Mouse (Mus musculus) lung, embryonic 15.5 days (tissue): ENCODE measurements at regions not wholly inside any gene's neighbourhood (a gene's known extent, or its start where the extent isn't known, plus 50 kb on each side); places are given as distances from the start of the nearest gene placed in this dataset.

Experiments
- ATAC-seq: fragments of 200-750 bp; cut with Nextera tagmentation; 2 replicates; pipeline ENCODE4 v1.8.0; 2017; ENCODE audit warnings: moderate number of reproducible peaks, borderline replicate concordance; ENCODE audit not compliant: low FRiP score, low TSS enrichment; ENCODE audit errors: extremely low read depth
- H3K27ac ChIP-seq: fragments of 300-500 bp; sonication (generic); 2 replicates; pipeline ENCODE4 v1.5.1; 2015; ENCODE audit warnings: moderate library complexity, mild to moderate bottlenecking, inconsistent platforms
- H3K27me3 ChIP-seq: fragments of 300-500 bp; sonication (generic); 2 replicates; pipeline ENCODE4 v1.6.1; 2015; ENCODE audit warnings: inconsistent platforms
- H3K36me3 ChIP-seq: fragments of 300-500 bp; sonication (generic); 2 replicates; pipeline ENCODE4 v1.6.1; 2015; ENCODE audit warnings: inconsistent platforms
- H3K4me1 ChIP-seq: fragments of 300-500 bp; sonication (generic); 2 replicates; pipeline ENCODE4 v1.6.1; 2015; ENCODE audit warnings: inconsistent platforms
- H3K4me2 ChIP-seq: fragments of 300-500 bp; sonication (generic); 2 replicates; pipeline ENCODE4 v1.6.1; 2015; ENCODE audit warnings: inconsistent platforms, mild to moderate bottlenecking, moderate library complexity
- H3K4me3 ChIP-seq: fragments of 300-500 bp; sonication (generic); 2 replicates; pipeline ENCODE4 v1.5.1; 2015; ENCODE audit warnings: mild to moderate bottlenecking, inconsistent platforms
- H3K9ac ChIP-seq: fragments of 300-500 bp; sonication (generic); 2 replicates; pipeline ENCODE4 v1.6.1; 2015; ENCODE audit warnings: inconsistent platforms
- H3K9me3 ChIP-seq: fragments of 300-500 bp; sonication (generic); 2 replicates; pipeline ENCODE4 v1.6.1; 2016; ENCODE audit warnings: inconsistent platforms
- WGBS: fragments of 180-500 bp; shearing (Covaris S2); methylation state at CpG from one replicate; pipeline ENCODE4 v1.1.7; 2015; 5-methylcytosine and 5-hydroxymethylcytosine counted together

GRCm38 (mm10) chr12:77179138-77179537 is 58.8 kb upstream of the Fut8 start:
- H3K4me1 ChIP-seq = peaks cover 16% of the 10 kb centered on the region
- no peak overlapping the region for H3K9ac ChIP-seq
- no peak overlapping the region for H3K4me3 ChIP-seq
- ATAC-seq = no peak
- 83% methylated on average over 7 of the region's 7 CpGs for WGBS
- no peaks in the 10 kb centered on the region for H3K9me3 ChIP-seq
- no peaks in the 10 kb centered on the region for H3K27me3 ChIP-seq
- no peak overlapping the region for H3K4me2 ChIP-seq
- H3K36me3 ChIP-seq = no peaks in the 10 kb centered on the region
- H3K27ac ChIP-seq = no peak overlapping the region

- Histone ChIP-seq H3K9me3 (no peaks in the 10 kb centered on the region), H3K4me1 (peaks cover 16% of the 10 kb centered on the region), H3K27ac (peak overlapping the region; percentile 65), H3K9ac (no peak overlapping the region), H3K4me2 (peak overlapping the region; percentile 4; the same call in 1 of the 2 replicates), H3K4me3 (no peak overlapping the region), H3K27me3 (no peaks in the 10 kb centered on the region), H3K36me3 (no peaks in the 10 kb centered on the region)
- 15% methylated on average over 15 of the region's 15 CpGs for WGBS
- ATAC-seq = peak; percentile 75
Measured at GRCm38 (mm10) chr12:77177811-77178578, 59.9 kb upstream of the Fut8 start.

- no peak overlapping the region for H3K9ac ChIP-seq
- WGBS = 51% methylated on average over 3 of the region's 3 CpGs
- no peak overlapping the region for H3K4me2 ChIP-seq
- H3K4me1 ChIP-seq = peaks cover 16% of the 10 kb centered on the region
- no peaks in the 10 kb centered on the region for H3K36me3 ChIP-seq
- H3K27ac ChIP-seq = no peak overlapping the region
- no peak overlapping the region for H3K4me3 ChIP-seq
- no peak for ATAC-seq
- H3K27me3 ChIP-seq = no peaks in the 10 kb centered on the region
- no peaks in the 10 kb centered on the region for H3K9me3 ChIP-seq
Measured at GRCm38 (mm10) chr12:77177303-77177702, 60.6 kb upstream of the Fut8 start.

DNA sequence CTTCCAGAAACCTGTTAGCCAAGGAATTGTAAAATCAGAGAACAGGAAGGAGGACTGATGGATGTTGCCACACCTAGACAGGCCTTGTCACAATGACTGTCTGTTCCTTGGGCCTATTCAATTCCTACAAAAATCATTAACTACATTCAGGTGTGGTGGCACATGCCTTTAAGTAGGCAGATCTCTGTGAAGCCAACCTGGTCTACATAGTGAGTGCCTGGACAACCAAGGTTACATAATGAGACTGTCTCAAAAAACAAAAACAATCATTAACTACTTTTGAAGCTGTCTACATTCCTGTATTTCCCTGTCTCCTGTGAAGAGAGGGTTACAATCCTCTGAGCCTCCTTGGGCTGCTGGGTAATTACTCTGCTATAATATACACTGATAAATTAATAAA is 63.9 kb upstream of the Fut8 start:
- ATAC-seq = no peak
- H3K4me2 ChIP-seq = no peak overlapping the region
- H3K27me3 ChIP-seq = no peaks in the 10 kb centered on the region
- H3K36me3 ChIP-seq = no peaks in the 10 kb centered on the region
- no peak overlapping the region for H3K27ac ChIP-seq
- peaks cover 16% of the 10 kb centered on the region for H3K4me1 ChIP-seq
- H3K4me3 ChIP-seq = no peak overlapping the region
- H3K9me3 ChIP-seq = no peaks in the 10 kb centered on the region
- H3K9ac ChIP-seq = no peak overlapping the region

GRCm38 (mm10) chr12:77172540-77172939 is 65.4 kb upstream of the Fut8 start:
- no peak overlapping the region for H3K4me2 ChIP-seq
- no peaks in the 10 kb centered on the region for H3K36me3 ChIP-seq
- H3K27me3 ChIP-seq = no peaks in the 10 kb centered on the region
- peaks cover 6% of the 10 kb centered on the region for H3K4me1 ChIP-seq
- H3K9ac ChIP-seq = no peak overlapping the region
- 80% methylated on average over 2 of the region's 2 CpGs for WGBS
- no peak overlapping the region for H3K27ac ChIP-seq
- H3K4me3 ChIP-seq = no peak overlapping the region
- ATAC-seq = no peak
- H3K9me3 ChIP-seq = no peaks in the 10 kb centered on the region

- no peak overlapping the region for H3K9ac ChIP-seq
- H3K9me3 ChIP-seq = no peaks in the 10 kb centered on the region
- H3K4me3 ChIP-seq = no peak overlapping the region
- H3K27me3 ChIP-seq = no peaks in the 10 kb centered on the region
- no peak overlapping the region for H3K27ac ChIP-seq
- 74% methylated on average over 5 of the region's 5 CpGs for WGBS
- H3K36me3 ChIP-seq = no peaks in the 10 kb centered on the region
- ATAC-seq = no peak
- H3K4me2 ChIP-seq = no peak overlapping the region
- H3K4me1 ChIP-seq = no peaks in the 10 kb centered on the region
Measured at GRCm38 (mm10) chr12:77170257-77170656, 67.7 kb upstream of the Fut8 start.

DNA sequence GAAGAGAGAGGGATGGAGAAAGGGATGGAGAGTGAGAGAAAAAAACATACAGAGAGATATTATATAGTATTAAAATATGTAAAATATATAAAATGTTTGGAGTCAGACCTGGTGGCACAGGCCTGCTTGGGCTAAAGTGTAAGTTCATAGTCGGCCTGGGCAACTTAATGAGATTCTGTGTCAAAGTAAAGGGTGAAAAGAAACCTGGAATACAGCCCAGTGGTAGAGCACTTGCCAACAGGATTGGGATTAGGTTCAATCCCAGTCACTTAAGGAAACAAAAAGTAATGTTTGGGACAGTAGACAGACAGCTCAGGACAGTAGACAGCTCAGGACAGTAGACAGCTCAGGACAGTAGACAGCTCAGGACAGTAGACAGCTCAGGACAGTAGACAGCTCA is 69.6 kb upstream of the Fut8 start:
- H3K27me3 ChIP-seq = no peaks in the 10 kb centered on the region
- H3K4me3 ChIP-seq = no peak overlapping the region
- H3K4me1 ChIP-seq = no peaks in the 10 kb centered on the region
- 74% methylated on average over 1 of the region's 1 CpGs for WGBS
- no peak for ATAC-seq
- H3K9me3 ChIP-seq = no peaks in the 10 kb centered on the region
- H3K4me2 ChIP-seq = no peak overlapping the region
- no peak overlapping the region for H3K9ac ChIP-seq
- no peaks in the 10 kb centered on the region for H3K36me3 ChIP-seq
- no peak overlapping the region for H3K27ac ChIP-seq

DNA sequence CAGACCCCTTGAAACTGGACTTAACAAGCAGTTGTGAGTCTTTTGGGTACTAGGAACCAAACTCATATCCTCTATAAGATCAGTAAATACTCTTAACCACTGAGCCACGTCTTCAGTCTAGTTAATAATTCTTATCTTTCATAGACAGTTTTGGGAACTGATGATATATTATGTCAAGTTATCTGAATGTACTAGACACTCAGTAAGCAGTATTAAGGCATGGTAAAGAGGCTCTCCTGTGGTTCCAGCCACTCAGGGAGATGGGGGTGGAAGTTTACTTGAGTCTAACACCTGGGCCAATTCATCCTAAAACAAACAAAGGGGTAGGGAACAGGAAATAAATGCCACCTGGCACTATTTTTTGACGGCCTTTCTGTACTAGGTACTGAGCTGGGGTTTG is 81.2 kb upstream of the Fut8 start:
- Histone ChIP-seq H3K27ac (no peak overlapping the region), H3K4me1 (no peaks in the 10 kb centered on the region), H3K27me3 (no peaks in the 10 kb centered on the region), H3K4me3 (no peak overlapping the region), H3K36me3 (no peaks in the 10 kb centered on the region), H3K4me2 (no peak overlapping the region), H3K9ac (no peak overlapping the region), H3K9me3 (no peaks in the 10 kb centered on the region)
- 33% methylated on average over 2 of the region's 2 CpGs for WGBS
- ATAC-seq = no peak

GRCm38 (mm10) chr12:77155626-77156025 is 82.3 kb upstream of the Fut8 start:
- no peaks in the 10 kb centered on the region for H3K27me3 ChIP-seq
- H3K36me3 ChIP-seq = no peaks in the 10 kb centered on the region
- ATAC-seq = no peak
- no peak overlapping the region for H3K9ac ChIP-seq
- no peaks in the 10 kb centered on the region for H3K4me1 ChIP-seq
- no peak overlapping the region for H3K4me3 ChIP-seq
- no peak overlapping the region for H3K4me2 ChIP-seq
- no peak overlapping the region for H3K27ac ChIP-seq
- no peaks in the 10 kb centered on the region for H3K9me3 ChIP-seq
- 73% methylated on average over 6 of the region's 6 CpGs for WGBS

DNA sequence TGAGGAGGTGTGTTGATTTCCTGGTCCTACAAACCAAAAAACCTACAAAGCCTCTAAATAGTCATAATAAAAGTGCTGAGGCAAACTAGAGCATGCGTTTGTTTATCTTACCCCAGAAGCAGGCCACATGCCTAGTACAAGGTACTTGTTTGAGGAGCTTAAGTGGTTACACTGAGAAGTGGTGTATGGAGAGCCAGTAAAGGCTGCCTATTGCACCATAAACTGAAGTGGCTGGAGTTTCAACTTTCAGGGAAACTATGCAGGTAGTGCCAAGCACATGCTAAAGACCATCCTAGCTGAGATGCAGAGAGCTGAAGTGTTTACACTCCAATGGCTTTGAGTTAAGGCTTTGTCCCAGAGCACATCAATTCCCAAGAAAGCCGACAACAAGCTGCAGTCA is 86.5 kb upstream of the Fut8 start:
- no peak overlapping the region for H3K4me3 ChIP-seq
- no peak overlapping the region for H3K4me2 ChIP-seq
- H3K9me3 ChIP-seq = no peaks in the 10 kb centered on the region
- H3K27ac ChIP-seq = peak overlapping the region; percentile 57
- no peaks in the 10 kb centered on the region for H3K4me1 ChIP-seq
- H3K36me3 ChIP-seq = no peaks in the 10 kb centered on the region
- no peak overlapping the region for H3K9ac ChIP-seq
- 58% methylated on average over 2 of the region's 2 CpGs for WGBS
- no peaks in the 10 kb centered on the region for H3K27me3 ChIP-seq
- ATAC-seq = peak; percentile 84

DNA sequence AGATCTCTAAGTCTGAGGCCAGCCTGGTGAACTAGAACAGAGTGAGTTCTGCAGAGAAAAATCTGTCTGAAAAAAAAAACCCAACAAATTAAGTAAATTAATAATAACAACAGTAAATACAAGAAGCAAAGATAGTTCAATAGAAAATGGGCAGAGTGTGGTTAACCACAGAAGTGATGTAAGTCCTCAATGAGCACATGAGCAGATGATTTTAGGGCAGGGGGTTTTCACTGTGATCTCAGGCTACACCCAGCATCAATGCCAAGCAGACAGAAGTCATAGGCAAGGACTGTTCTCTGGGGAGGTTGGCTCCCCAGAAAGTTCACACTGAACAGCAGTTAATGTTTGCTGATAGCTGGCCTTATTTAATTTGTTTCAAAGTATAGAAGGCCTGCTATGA is 88.1 kb upstream of the Fut8 start:
- Histone ChIP-seq H3K9ac (no peak overlapping the region), H3K27me3 (no peaks in the 10 kb centered on the region), H3K4me2 (no peak overlapping the region), H3K36me3 (no peaks in the 10 kb centered on the region), H3K9me3 (no peaks in the 10 kb centered on the region), H3K4me3 (no peak overlapping the region), H3K4me1 (no peaks in the 10 kb centered on the region), H3K27ac (no peak overlapping the region)
- no peak for ATAC-seq

DNA sequence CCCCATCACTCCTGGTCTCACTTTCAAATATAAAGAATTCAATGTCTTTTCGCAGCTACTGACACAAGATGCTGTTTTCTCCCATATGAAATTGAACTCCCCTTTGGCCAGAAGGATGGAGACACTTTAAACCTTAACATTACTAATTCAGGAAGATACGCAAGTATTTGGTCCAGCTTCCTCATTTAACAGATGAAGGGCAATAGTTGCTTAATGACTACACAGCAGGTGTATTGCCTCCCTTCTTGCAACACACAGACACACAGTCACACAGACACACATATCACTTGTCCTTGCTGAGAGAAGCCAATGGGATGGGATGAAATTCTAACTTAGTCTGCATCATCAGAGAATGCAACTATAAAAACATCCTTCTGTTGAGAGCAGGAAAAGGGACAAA is 89.8 kb upstream of the Fut8 start:
- Histone ChIP-seq H3K4me1 (no peaks in the 10 kb centered on the region), H3K9ac (no peak overlapping the region), H3K27ac (no peak overlapping the region), H3K36me3 (no peaks in the 10 kb centered on the region), H3K27me3 (no peaks in the 10 kb centered on the region), H3K9me3 (no peaks in the 10 kb centered on the region), H3K4me3 (no peak overlapping the region), H3K4me2 (no peak overlapping the region)
- WGBS = 87% methylated on average over 2 of the region's 2 CpGs
- ATAC-seq = no peak

GRCm38 (mm10) chr12:77143958-77144357 is 94.0 kb upstream of the Fut8 start:
- H3K9me3 ChIP-seq = no peaks in the 10 kb centered on the region
- H3K36me3 ChIP-seq = no peaks in the 10 kb centered on the region
- no peak overlapping the region for H3K27ac ChIP-seq
- H3K27me3 ChIP-seq = no peaks in the 10 kb centered on the region
- no peak overlapping the region for H3K4me2 ChIP-seq
- H3K9ac ChIP-seq = no peak overlapping the region
- H3K4me1 ChIP-seq = no peaks in the 10 kb centered on the region
- no peak overlapping the region for H3K4me3 ChIP-seq
- WGBS = 59% methylated on average over 3 of the region's 3 CpGs
- no peak for ATAC-seq
